Mouse (Mus musculus) heart, postnatal 0 days (tissue): Measurements from ENCODE around the gene Spib. TPM values are rescaled to one million over a fixed set of nuclear protein-coding genes. Genes with fewer than 3 reads are reported as not detected.
A peak's percentile ranks its signal among the peaks of the same experiment; 100 is the strongest.

Experiments used
- ATAC-seq: fragments of 200-750 bp; cut with Nextera tagmentation; 2 replicates; pipeline ENCODE4 v1.8.0; 2017; ENCODE audit warnings: low read depth, moderate number of reproducible peaks, moderate library complexity; ENCODE audit not compliant: insufficient read depth
- DNase-seq: peaks from one replicate; pipeline ENCODE4 v3.0.0-alpha.2; 2016; ENCODE audit warnings: low spot score
- H3K27ac ChIP-seq: fragments of 300-500 bp; sonication (generic); 2 replicates; pipeline ENCODE4 v1.5.1; 2014; ENCODE audit warnings: low read depth, mild to moderate bottlenecking
- H3K27me3 ChIP-seq: fragments of 300-500 bp; sonication (generic); 2 replicates; pipeline ENCODE4 v1.6.1; 2014; ENCODE audit warnings: low read length, mixed read lengths; ENCODE audit not compliant: control insufficient read depth, insufficient read depth
- H3K36me3 ChIP-seq: fragments of 300-500 bp; sonication (generic); replicated peaks from 2 replicates; pipeline ENCODE4 v1.6.1; 2014; ENCODE audit warnings: low read length, mixed read lengths; ENCODE audit not compliant: control insufficient read depth, insufficient read depth
- H3K4me1 ChIP-seq: fragments of 300-500 bp; sonication (generic); 2 replicates; pipeline ENCODE4 v1.6.1; 2014; ENCODE audit warnings: antibody characterized with exemption; ENCODE audit not compliant: control insufficient read depth, insufficient read depth
- H3K4me2 ChIP-seq: fragments of 300-500 bp; sonication (generic); 2 replicates; pipeline ENCODE4 v1.6.1; 2014; ENCODE audit warnings: low read depth, mild to moderate bottlenecking, low read length, moderate library complexity
- H3K4me3 ChIP-seq: fragments of 300-500 bp; sonication (generic); 2 replicates; pipeline ENCODE4 v1.5.1; 2014; ENCODE audit warnings: low read depth, low read length
- H3K9ac ChIP-seq: fragments of 300-500 bp; sonication (generic); replicated peaks from 2 replicates; pipeline ENCODE4 v1.6.1; 2014; ENCODE audit warnings: low read depth, low read length, mixed read lengths
- H3K9me3 ChIP-seq: fragments of 300-500 bp; sonication (generic); replicated peaks from 2 replicates; pipeline ENCODE4 v1.6.1; 2016; ENCODE audit warnings: low read length; ENCODE audit not compliant: control insufficient read depth
- CTCF ChIP-seq: IDR thresholded peaks from 2 replicates; pipeline ENCODE4 v1.5.1; 2016; ENCODE audit warnings: antibody characterized with exemption, control low read depth, low read depth
- EP300 ChIP-seq: IDR thresholded peaks from 2 replicates; pipeline ENCODE4 v1.6.1; 2016; ENCODE audit warnings: antibody characterized with exemption, low read depth
- WGBS: fragments of 180-500 bp; shearing (Covaris S2); extraction: QIAGEN DNeasy Blood & Tissue Kit; methylation state at CpG from one replicate; pipeline ENCODE4 v1.1.7; 2014; 5-methylcytosine and 5-hydroxymethylcytosine counted together
- polyA plus RNA-seq: library from polyadenylated mRNA; unstranded; fragments of >200 nt; fragmentation: Nextera tagmentation; extraction: Ambion mirVana; gene quantifications from 2 replicates; pipeline ENCODE4 v1.2.1, GENCODE M21; 2015
- total RNA-seq: library from RNA; depleted of rRNA; stranded (reverse); fragments of >200 nt; gene quantifications from 2 replicates; pipeline ENCODE4 v1.2.3, GENCODE M21; 2014; ENCODE audit warnings: low replicate concordance

The Spib gene
- total and polyA plus RNA-seq, 2 experiments from 2014 or later, result 0.11 to 2.6 TPM

GRCm38 (mm10) chr7:44490281-44490680 is 41.6 kb downstream of the Spib start:
- no peak overlapping the region for H3K4me3 ChIP-seq
- H3K27ac ChIP-seq, result no peak overlapping the region
- H3K9ac ChIP-seq, result no peak overlapping the region
- H3K4me1 ChIP-seq, result peaks cover under 1% of the 10 kb centered on the region; the same call in 1 of the 2 replicates
- 56% methylated on average over 4 of the region's 4 CpGs for WGBS
- no peak overlapping the region for H3K4me2 ChIP-seq
- no peak for DNase-seq
- no peaks in the 10 kb centered on the region for H3K27me3 ChIP-seq
- H3K36me3 ChIP-seq, result peaks cover 30% of the 10 kb centered on the region
- ATAC-seq, result no peak
- H3K9me3 ChIP-seq, result no peaks in the 10 kb centered on the region
- TF ChIP-seq CTCF (no peak), EP300 (no peak)

- no peak for ATAC-seq
- no peaks in the 10 kb centered on the region for H3K9me3 ChIP-seq
- peaks cover 30% of the 10 kb centered on the region for H3K36me3 ChIP-seq
- H3K9ac ChIP-seq, result no peak overlapping the region
- WGBS, result 86% methylated on average over 8 of the region's 8 CpGs
- H3K27me3 ChIP-seq, result no peaks in the 10 kb centered on the region
- TF ChIP-seq EP300 (no peak), CTCF (no peak)
- H3K4me2 ChIP-seq, result no peak overlapping the region
- DNase-seq, result no peak
- no peak overlapping the region for H3K4me3 ChIP-seq
- H3K27ac ChIP-seq, result no peak overlapping the region
- no peaks in the 10 kb centered on the region for H3K4me1 ChIP-seq
These were observed 43.3 kb downstream of the Spib start for GRCm38 (mm10) chr7:44488545-44488944.

GRCm38 (mm10) chr7:44487936-44488335 is 43.9 kb downstream of the Spib start:
- no peak for DNase-seq
- 80% methylated on average over 7 of the region's 7 CpGs for WGBS
- H3K4me1 ChIP-seq, result 0 out of 2 replicates have a peak, but pooled peaks cover 4% of the 10 kb centered on the region

GRCm38 (mm10) chr7:44486927-44487575 is 44.8 kb downstream of the Spib start:
- Histone ChIP-seq H3K4me1 (peaks cover 12% of the 10 kb centered on the region), H3K27ac (no peak overlapping the region), H3K36me3 (peaks cover 17% of the 10 kb centered on the region), H3K9ac (no peak overlapping the region), H3K27me3 (no peaks in the 10 kb centered on the region), H3K4me2 (no peak overlapping the region), H3K4me3 (no peak overlapping the region), H3K9me3 (no peaks in the 10 kb centered on the region)
- ATAC-seq, result 0 out of 2 replicates have a peak, but pooled peaks have one; percentile 9
- no peak for TF ChIP-seq CTCF
- 48% methylated on average over 13 of the region's 13 CpGs for WGBS
- DNase-seq, result no peak

More at GRCm38 (mm10) chr7:44487936-44488335, 43.9 kb downstream of the Spib start:
- Histone ChIP-seq H3K9me3 (no peaks in the 10 kb centered on the region), H3K27me3 (no peaks in the 10 kb centered on the region), H3K4me2 (no peak overlapping the region), H3K4me3 (no peak overlapping the region), H3K36me3 (peaks cover 26% of the 10 kb centered on the region), H3K9ac (no peak overlapping the region), H3K27ac (no peak overlapping the region)
- TF ChIP-seq EP300 (no peak), CTCF (no peak)
- no peak for ATAC-seq

GRCm38 (mm10) chr7:44485572-44486195 is 46.2 kb downstream of the Spib start:
- Histone ChIP-seq H3K36me3 (peaks cover 5% of the 10 kb centered on the region), H3K9ac (no peak overlapping the region), H3K27me3 (no peaks in the 10 kb centered on the region), H3K4me1 (peaks cover 12% of the 10 kb centered on the region), H3K9me3 (no peaks in the 10 kb centered on the region), H3K4me2 (no peak overlapping the region), H3K27ac (peak overlapping the region; percentile 22; the same call in 1 of the 2 replicates), H3K4me3 (no peak overlapping the region)
- DNase-seq (no peak), ATAC-seq (no peak)
- no peak for TF ChIP-seq EP300
- no peak for TF ChIP-seq CTCF
- 53% methylated on average over 7 of the region's 7 CpGs for WGBS
